Mouse (Mus musculus): Measurements from ENCODE around the gene Rnf187.

Gene Rnf187

GRCm38 (mm10) chr11:58897485-58897884 is 41.2 kb downstream of the Rnf187 start:
- DNase-seq (ENCODE audit: low spot score), result no peak

- DNase-seq (ENCODE audit: low spot score), result no peak
Measured at GRCm38 (mm10) chr11:58894456-58894855, 44.3 kb downstream of the Rnf187 start.

- DNase-seq (ENCODE audit: low spot score), result no peak
Measured at GRCm38 (mm10) chr11:58890511-58890910, 48.2 kb downstream of the Rnf187 start.

- no peak for DNase-seq (ENCODE audit: low spot score)
Measured at GRCm38 (mm10) chr11:58883756-58884155, 55.0 kb downstream of the Rnf187 start.

All from testis, postnatal 14 days (tissue).